Mouse (Mus musculus) kidney, postnatal 4 days (tissue): ENCODE data around the gene Slc22a2.
"Not testable (repeated sequence)": the region's sequence is repeated elsewhere in the genome, so short reads cannot be mapped to it uniquely, and the experiment has no call there.

ENCODE experiments used
- DNase-seq, 2 experiments: peaks; one replicate each; pipeline ENCODE4 v3.0.0; 2021; ENCODE audit warnings: mixed read lengths in 2 of 2

Slc22a2 gene

DNA sequence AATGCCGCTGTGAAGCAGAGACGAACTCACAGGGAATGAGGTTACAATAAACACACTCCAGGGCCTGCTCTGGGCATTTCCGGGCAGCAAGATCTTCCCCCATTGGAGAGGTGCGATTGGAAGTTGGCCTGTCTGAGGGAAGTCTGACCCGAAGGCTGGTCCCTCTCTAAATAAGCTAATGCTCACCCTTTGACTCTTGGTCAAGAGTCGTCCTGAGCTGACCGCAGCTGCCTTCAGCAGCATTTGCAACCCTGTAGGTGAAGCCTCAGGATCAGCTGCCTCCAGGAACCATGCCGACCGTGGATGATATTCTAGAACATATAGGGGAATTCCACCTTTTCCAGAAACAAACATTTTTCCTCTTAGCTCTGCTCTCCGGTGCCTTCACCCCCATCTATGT, at the start of gene Slc22a2:
Gene Slc22a2 (plus strand): TSS at position 142 of the 400 bp plus-strand sequence.
- peak in 1 of 2 experiments; percentile 35 for DNase-seq

DNA sequence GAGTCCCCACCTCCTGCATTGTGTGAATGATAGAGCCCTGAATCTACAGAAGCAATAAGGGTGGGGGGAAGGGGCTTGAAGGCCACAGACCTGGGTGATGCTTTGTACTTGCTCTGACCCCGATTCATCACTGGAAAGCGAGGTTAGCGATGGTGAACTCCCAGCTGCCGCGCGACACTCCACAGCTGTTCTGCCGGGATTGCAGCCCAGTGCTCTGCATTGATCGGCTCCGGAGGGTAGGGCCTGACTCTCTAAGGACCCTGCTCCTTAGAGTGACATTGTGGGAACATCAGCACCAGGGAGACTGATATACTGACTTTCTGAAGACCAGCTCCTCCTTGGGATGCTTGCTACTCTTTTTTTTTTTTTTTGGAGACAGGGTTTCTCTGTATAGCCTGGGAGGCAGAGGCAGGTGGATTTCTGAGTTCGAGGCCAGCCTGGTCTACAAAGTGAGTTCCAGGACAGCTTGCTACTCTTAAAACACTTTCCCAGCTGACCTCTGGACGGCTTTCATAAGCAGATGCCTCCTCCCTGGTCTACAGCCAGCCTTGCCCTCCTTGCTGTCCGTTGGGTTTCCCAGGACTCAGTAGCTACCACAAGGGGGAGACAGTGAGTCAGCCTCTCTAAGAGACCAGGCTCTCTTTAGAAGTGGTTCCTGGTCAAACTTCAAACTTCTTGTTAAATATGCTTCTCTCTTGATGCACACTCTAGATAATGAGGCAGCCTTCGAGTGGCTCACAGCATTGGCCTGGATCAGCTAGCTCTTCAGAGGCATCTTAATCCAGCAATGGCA, 49.4 kb upstream of the Slc22a2 start:
- peak; percentile 72 to 80 for DNase-seq

DNA sequence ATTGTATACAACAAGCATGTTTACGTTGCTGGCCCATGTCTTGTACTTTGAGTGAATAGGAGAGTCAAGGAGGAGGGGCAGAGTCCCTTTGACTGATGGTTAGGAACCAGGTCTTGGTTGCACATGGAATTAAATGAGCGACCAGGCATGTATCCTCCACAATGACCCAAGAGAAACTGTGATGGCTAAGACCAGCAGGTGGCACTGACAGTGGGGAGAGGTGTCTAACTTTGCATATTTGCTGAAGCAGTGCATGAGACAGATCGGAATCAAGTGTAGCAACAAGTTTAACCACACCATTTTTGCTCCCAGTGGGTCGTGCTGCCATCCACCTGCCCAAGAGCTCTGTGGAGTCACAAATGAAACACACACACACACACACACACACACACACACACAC, 21.7 kb upstream of the Slc22a2 start:
- DNase-seq: no peak

DNA sequence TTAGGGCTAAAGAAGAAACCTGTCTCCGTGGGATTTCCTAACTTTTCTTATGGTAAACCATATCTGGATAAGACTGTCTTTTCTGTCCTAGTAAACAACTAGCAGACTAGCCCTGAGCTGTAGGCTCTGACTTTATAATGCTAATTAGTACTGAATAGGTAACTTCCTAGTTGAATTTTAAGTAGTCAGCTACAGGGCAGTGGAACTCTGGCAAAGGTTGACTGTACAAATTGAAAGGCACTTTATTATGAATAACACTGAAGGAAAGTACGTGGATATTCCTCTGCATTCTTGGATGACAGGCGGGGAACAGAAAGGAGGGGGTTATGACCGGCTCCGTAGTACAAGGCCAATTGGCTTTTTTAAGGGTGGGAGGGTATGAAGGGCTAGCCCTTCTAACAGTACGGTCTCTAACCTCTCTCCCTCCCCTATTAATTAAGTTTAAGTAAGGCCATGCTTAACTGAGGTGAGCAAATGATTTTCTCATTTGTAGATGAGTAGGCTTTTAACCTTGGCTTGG, 19.4 kb upstream of the Slc22a2 start:
- DNase-seq: not testable (repeated sequence)

DNA sequence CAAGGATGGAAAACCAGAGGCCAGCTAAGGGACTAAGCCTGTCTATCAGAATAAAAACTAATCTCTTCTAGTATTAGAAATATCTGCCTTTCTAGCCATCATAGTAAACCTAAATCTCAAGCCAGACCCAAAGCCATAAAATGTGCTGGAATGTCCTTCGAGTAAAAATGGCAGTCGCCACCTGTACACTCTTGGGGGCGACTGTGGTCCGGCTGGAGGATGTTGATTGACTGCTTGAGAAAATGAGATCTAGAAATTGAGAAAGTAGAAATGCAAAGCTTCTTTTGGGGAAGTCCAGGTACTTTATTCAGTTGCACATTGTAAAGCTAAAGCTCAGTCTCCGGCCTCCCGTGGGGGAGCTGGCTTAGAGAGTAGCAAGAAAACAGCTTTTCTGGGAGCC, 18.5 kb upstream of the Slc22a2 start:
- DNase-seq: no peak

DNA sequence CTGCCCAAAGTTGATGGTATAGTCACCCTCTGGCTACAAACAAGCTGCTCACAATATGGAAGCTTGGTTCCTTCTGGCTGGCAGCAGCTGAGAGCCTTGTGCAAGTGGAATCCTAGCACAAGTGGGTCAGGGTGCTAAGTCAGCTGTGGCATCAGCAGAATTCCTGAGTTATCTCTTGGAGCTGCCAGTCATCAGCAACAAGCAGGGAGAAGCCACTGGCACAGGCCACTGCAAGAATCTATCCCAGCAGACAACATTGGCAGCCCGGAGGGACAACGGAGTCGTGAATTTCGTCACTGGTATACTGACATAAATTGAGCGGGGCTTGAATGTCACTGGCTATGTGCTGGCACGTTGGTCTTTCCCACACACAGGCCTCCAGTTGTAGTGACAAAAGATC, 12.6 kb upstream of the Slc22a2 start:
- no peak for DNase-seq

DNA sequence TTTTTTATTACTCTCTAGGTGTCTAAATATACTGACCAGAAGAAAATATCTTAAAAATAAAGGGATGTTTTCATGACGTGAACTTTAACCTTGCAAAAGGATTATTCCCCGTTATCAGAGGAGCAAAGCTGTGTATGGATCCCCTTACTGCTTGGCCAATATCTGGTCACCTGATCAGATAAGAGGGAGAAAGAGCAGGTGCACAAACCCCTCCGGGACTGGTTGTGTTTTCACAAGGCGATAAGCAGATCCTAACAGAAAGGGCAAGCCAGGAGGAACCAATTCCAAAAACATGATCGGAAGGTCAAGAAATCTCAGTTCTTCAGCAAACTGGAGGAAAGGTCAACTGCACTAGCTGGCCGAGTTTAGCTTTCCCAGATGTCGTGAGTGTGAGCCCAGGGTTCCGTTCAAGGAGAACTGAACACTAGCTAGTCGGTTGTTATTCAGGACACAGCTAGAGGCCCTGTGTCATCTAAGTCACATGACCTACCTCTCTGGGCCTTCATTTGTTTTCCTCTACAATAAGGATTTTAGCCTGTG, 11.9 kb upstream of the Slc22a2 start:
- no peak for DNase-seq

DNA sequence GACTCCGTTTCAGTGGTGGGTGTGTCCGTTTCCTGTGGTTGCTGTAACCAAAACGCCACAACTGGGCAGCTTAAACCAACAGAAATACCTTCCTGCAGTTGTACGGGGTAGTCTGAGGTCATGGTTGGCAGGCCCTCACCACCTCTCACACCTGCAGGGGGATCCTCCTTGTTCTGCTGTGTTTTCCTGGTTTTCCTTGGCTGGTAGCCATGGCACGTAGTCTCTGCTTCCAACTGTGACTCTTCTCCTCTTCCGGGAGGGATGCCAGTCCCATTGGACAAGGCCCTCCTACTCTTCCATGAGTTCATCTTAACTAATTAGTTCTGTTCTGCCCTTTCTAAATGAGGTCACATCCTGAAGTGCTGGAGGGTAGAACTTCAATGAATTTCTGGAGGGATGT, 8.5 kb upstream of the Slc22a2 start:
- no peak for DNase-seq

DNA sequence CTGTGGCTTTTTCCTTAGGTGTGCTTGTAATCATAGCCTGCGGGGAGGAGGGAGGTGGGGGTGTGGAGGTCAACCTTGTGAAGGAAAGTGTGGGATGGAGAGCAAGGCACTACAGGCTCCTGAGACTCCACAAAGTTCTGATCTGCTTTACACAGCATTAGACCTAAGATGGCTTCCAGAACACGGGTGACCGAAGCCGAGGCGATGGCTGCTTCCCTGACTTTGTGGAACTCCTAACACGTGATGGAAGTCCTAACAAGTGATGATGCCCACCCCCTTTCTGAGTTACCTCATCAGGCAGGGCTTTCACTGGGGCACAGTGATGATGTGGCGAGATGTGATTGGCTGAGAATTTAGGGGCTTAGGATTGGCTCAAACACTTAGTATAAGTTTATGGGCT, 6.8 kb upstream of the Slc22a2 start:
- DNase-seq: no peak

DNA sequence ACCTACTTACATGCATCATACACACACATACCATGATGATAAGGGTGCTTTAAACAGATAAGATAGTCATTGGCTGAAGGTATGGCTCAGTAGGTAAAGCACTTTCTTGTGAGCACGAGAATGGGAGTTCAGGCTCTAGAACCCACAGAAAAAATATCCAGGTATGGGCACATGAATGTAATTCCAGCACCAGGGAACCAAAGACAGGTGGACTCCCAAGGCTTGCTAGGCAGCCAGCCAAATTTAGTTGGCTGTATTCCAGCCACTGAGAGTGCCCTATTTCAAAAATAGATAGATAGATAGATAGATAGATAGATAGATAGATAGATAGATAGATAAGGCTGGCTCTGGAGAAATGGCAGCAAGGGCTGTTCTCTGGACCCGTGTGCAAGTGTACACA, 1.4 kb downstream of the Slc22a2 start:
- DNase-seq: peak in 1 of 2 experiments; percentile 22

DNA sequence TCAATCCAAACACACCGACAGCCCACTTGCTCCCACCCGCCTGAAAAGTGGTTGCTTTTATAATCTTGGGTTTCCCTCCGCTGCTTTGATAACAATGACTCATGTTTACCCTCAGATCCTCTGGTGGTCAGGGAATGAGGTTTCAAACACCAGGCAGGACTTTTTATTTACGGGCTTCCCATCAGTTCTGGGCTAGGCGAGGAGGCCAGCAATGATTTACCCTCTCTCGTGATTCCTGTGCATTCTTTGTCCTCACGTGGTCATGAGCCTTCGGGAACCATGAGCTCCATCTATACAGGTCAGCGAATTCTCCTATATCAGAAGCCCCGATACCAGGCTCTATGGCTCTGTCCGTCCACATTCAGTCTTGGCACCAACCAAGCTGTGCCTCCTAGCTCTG, 3.0 kb downstream of the Slc22a2 start:
- DNase-seq: peak in 1 of 2 experiments; percentile 44

DNA sequence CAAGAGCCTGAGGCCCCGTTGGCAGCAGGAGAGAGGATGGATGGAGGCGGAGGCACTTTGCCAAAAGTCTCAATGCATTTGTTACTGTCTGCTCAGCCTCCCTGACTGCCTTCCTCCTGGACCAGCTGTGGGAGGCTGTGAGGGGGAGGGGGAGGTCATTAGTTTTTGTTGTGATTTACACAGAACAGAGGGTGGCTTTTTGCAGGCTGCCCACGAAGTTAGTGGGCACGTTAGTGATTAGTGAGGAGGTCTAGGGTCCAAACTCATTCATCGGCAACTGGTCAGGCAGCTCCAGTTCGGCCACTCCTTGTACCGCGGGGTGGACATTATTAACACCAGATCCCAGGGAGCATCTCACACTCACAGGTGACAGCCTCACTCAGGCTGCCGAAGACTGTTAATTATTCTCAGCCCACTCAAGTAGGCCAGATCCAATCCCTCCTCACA, 4.9 kb downstream of the Slc22a2 start:
- peak; percentile 55 to 66 for DNase-seq

DNA sequence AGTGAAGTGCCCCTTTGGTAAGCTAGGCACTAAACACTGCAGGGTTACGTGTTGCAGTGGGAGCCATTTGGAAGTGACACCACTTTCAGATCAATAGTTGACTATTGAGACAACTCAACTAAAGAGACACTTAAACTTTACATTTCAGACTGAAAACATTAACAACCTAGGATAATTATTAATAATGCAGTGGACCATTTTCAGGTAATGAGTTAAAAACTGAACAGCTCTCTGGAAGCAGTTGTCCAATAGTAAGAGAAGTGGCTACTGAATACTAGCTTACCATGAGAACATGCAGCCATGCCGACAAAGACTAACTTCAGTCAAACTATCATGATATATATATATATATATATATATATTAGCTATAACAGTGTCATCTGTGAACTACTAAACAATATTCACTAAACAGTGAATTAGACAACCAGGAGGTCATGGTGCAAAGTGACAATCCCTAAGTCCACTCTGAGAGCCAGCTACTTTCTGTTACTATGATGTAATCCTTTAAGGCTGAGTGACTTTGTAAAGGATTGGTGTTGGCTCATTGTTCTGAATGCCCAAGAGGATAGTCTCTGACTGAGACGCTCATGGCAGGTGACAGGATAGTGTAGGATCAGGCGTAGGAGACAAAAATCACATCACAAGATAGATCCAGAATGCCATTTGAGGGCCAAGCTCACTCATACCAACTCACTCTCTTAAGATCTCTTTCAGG, 7.1 kb downstream of the Slc22a2 start:
- peak in 1 of 2 experiments; percentile 22 for DNase-seq

DNA sequence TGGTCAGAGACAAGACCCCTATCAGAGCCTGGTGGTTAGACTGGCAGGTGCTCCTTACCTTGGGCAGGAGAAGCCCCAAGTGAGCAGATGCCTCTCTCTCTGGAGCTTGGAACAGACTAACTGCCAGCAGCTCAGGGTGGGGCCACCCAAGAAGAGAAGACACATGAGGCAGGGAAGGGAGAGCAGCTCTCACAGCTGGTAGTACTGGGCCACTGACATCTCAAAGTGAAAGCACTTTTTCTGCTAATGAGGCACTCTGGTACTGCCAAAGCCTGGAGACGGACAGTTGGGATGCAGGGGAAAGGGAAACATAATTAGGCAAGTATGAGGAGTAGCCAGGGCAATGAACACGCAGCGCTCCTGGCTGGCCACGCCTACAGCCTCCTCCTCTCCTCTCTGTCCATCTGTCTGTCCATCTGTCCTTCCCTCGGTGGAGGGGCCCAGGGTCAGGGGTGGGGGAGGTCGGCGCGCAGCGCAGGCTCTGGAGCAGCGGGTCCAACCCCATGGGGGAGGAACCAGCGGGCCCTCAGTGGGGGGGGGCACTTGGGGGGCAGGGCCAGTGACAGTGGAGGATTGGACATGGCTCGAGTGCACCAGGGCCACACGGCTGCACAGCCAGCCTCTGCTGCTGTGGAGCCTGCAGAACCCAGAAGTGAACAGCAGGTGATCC, 12.0 kb downstream of the Slc22a2 start:
- no peak for DNase-seq

DNA sequence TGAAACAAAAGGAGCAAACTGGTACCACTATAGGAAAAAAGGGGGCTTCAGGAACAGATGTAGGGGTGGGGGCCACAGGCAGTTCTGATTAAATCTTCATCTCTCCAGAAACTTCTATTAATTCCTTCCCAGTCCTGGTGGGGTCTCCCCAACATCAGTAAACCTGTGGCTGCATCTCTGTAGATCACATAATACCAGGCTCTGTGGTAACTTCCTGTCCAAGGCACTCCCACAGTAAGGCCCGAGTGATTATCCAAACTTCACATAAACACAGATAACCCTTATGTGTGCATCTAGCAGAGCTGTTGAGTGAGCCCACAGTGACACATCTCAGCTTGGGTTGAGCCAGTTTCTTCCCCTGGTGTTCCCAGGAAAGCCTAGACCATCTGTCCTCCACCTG, 22.7 kb downstream of the Slc22a2 start:
- DNase-seq: no peak

DNA sequence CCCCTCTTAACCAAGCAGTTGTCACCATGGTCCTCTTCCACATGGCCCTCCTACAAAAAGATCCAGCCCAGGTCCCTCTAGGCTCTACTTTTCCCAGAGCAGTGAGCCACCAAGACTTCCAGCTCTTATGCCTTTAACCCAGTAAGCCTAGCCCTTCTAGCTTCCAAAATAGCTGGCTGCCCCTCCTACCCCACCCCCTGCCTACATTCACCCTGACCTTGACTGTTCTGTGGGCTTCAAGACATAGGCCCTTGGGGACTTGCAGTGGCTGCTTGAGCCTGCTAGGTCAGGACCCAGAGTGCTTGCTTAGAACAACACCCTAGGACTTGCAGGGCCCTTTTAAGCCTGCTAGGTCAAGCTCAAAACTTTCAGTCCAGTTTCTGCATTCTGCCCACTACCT, 23.3 kb downstream of the Slc22a2 start:
- no peak for DNase-seq

DNA sequence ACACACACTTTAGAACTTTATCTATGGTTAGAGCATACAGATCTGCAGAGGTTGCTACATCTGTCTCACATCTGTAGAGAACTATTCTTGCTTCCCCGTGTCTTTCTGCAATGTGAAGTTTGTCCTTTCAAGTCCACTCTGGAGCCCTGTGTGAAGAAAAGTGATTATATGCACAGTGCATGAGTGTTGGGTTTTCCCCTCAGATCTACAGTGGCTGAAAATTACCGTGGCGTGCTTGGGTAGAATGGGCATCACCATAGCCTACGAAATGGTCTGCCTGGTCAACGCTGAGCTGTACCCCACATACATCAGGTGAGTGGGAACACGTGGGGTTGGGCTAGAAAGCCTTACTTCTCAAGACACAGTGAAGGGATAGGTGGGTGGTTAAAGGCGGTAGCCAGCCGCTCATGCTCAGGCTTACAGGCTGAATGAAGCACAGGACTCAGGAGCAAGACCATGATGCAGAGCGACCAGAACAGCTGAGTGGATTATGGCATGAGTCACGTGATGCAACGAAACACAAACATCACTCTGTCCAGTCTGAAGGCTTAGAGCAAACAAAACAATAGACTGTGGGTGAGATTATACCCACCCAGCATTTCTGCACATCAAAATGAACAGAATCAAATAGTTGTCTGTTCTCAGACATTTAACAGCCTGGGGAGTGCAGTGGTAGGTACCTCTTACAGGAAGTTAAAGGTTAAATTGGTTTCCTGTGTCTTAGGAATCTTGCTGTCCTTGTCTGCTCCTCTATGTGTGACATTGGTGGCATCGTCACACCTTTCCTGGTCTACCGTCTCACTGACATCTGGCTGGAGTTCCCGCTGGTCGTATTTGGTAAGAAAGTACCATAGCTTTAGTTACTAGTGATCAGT, 30.8 kb downstream of the Slc22a2 start:
- no peak for DNase-seq

DNA sequence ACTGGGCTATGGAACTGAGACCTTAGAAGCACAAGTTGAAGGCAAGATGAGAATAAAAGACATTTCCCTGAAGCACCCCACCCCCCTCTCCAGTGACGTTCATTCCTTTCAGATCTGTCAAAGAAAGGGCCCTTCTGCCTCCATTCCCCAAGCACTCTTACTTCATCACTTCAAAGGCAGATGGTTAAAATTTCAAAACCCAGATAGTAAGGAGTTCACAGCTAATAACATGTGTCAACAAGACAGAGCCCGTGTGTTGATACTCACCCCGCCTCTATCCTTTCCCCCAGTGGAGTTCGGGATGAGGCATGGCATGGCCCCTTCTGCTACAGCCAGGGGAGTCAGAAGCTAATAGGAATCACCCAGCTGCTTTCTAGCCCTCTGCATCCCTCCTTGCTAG, 31.5 kb downstream of the Slc22a2 start:
- no peak for DNase-seq

DNA sequence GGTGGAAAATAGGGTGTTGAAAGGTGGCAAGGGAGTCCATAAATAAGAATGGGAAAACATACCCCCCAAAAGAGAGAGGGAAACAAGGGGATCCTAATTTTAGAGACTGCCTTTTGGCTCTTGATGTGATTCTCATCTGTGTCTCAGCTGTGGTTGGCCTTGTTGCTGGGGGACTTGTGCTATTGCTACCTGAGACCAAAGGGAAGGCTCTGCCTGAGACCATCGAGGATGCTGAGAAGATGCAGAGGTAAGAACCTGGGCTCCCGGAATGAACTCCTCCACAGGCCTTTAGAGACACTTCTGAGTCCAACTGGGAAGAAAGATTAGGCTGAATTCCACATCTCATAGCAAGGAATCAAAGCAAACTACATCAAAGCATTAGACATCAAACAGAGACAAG, 35.7 kb downstream of the Slc22a2 start:
- no peak for DNase-seq

DNA sequence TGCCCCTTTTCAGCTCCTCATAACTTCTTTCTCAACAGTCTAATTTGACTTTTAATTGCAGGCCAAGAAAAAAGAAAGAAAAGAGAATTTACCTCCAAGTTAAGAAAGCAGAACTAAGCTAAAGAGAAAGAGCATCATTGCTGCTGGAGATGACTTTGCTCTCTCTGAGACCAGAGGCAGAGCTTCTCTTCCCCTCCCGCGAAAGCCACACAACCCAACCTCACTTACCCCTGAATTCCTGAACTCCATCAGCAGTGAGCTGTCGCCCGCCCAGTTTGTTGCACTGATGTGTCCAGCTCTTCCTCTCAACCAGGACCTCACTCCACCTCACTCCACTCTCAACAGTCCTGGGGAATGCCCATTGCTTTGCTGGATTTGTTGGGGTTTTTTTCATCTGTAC, 44.1 kb downstream of the Slc22a2 start:
- no peak for DNase-seq

DNA sequence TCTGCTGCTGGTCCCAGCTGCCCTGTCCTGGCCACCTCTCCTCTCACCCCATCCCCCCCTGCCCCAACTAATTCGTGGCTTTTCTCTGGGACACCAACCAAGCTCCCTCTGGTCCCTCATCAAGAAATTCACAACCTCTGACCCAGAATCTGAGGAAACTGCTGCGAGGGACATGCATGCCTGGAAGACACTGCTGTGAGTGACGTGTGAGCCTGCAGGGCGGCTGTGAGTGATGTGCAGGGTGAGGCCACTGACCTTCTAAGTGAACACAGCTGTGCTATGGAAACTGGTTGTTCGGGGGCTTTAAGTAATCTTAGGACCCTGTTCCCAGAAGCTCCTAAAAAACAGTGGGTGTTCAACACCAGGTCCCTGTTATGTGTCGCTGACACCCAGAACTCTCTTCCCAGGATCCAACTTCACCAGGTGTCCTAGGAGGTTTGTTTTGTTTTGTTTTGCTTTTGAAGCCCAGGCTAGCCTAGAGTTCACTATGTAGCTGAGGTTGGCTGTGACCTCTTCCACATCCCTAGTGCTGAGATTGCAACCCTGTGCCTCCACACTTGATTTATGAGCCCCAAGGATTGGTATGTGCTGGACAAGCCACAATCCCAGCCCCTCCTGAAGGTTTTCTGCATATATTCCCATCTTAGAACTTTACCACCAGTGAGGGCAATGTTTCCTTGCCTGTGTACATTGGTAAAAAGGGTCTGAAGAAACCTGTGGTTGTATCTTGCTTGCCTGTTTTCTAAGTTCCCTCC, 47.2 kb downstream of the Slc22a2 start:
- peak; percentile 14 to 25 for DNase-seq
